Mouse (Mus musculus): Measurements from ENCODE around the gene Tas2r119.
"Not testable (repeated sequence)": the region's sequence is repeated elsewhere in the genome, so short reads cannot be mapped to it uniquely, and the experiment has no call there.

Tas2r119 gene

DNA sequence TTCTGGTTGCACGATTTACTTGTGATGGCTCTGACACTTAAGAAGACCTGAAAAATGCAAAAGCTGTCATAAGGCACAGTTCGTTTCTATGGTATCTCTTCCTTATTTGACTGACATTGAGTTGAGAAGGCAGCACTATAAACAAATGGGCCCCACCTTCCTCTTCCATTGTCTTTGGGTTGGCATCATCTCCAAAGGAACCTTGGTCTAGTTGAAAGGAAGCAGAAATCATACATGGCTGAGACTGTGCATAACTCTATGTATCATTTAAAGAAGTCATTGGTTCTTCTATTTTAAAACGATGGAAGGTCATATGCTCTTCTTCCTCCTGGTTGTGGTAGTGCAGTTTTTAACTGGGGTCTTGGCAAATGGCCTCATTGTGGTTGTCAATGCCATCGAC, at the start of gene Tas2r119:
Tas2r119 (plus strand) TSS at position 301 of the 400 bp plus-strand sequence.
- no peak for DNase-seq (ENCODE audit: low spot score)

DNA sequence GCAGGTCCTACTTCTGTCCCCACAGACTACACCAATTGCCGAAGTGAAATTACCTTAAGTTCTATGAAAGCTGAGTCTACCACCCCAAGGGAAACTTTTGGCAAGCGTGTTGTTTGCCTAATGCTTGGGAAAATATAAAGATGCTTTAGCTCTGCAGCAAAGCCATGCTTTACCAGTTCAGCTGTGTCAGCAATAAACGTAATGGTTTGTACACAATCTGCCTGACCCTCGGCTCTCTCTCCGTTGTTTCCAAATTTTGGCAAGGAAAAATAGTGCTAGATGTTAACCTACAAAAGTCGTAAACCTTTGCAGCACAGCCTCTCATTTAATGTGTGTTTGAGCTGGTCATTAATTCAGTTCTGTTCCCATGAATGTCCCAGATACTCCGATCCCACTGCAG, 44.8 kb upstream of the Tas2r119 start:
- DNase-seq (ENCODE audit: low spot score) = no peak

DNA sequence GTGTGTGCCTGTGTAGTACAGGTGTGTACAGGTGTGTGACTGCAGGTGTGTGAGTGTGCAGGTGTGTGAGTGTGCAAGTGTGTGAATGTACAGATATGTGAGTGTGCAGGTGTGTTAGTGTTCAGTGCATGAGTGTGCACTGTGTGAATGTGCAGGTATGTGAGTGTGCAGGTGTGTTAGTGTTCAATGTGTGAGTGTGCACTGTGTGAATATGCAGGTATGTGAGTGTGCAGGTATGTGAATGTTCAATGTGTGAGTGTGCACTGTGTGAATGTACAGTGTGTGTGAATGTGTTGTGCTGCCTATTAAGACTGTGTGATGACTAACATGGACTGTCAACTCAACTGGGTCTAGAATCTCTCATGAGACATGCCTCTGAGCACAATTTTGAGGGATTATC, 35.4 kb upstream of the Tas2r119 start:
- no peak for DNase-seq (ENCODE audit: low spot score)

GRCm38 (mm10) chr15:32144269-32144668, 32.8 kb upstream of the Tas2r119 start:
- no peak for DNase-seq (ENCODE audit: low spot score)

DNA sequence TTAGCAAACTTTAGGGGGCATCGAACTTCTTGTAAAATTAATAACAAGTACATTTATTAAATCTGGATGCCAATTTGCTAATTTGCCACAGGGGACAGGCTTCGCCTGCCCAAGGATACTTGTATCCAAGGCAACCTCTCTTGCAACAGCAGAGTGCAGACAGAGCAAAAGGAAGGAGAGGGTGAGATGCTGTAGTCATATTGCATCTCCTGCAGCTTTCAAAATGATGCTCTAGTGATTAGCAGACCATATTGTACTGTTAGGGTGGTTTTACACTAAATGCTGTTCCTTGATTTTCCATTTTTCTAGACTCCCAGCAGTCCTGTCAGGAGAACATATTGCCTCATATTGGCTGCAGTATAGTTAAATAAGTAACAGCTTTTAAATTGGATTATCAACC, 23.7 kb upstream of the Tas2r119 start:
- no peak for DNase-seq (ENCODE audit: low spot score)

DNA sequence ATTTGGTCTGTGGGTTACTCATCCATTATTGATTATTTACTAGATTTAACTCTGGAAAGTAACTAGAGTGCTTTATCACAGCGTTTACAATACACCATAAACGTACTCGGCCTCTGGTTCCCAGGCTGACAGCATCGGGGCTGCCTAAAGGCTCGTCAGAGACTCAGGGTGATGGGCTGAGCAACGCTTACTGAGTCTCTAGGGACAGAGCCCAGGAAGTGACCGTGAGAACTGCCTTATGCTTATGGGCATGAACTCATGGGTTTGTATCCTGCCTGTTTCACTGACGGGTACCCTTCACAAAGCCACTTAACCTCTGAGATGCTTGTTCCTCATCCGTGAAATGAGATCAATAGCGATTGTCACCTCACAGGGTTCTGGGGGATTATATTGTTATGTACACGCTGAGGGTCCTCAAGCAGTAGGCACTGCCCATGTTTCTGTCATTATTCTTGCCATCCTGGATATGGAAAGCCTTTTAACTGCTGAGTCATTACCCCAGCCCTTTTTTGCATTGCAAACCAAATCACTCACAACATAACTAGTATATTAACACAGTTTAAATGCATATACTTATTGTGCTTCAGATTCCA, 23.1 kb upstream of the Tas2r119 start:
- no peak for DNase-seq (ENCODE audit: low spot score)

- DNase-seq (ENCODE audit: low spot score) = no peak
Observed at GRCm38 (mm10) chr15:32156126-32156525, 21.0 kb upstream of the Tas2r119 start.

DNA sequence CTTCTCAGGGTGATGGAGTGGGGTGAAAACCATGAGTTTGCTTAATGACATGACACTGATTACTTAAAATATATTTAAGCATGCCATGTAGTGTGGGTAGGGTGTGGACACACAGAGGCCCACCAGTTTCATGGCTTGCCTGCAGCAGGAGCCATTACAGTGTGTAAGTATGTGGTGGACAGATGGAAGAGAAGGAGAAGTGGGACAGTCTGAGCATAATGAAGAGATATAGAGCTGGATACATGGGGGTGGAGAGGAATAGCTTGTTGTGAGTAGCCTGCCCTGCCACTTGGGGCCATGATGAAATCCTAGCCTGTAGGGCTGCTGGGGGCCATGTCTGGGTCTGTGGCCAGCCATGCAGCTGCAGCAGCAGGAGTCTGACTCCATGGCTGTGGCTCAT, 16.8 kb upstream of the Tas2r119 start:
- DNase-seq (ENCODE audit: low spot score) = no peak

GRCm38 (mm10) chr15:32171764-32172163, 5.3 kb upstream of the Tas2r119 start:
- no peak for DNase-seq (ENCODE audit: low spot score)

DNA sequence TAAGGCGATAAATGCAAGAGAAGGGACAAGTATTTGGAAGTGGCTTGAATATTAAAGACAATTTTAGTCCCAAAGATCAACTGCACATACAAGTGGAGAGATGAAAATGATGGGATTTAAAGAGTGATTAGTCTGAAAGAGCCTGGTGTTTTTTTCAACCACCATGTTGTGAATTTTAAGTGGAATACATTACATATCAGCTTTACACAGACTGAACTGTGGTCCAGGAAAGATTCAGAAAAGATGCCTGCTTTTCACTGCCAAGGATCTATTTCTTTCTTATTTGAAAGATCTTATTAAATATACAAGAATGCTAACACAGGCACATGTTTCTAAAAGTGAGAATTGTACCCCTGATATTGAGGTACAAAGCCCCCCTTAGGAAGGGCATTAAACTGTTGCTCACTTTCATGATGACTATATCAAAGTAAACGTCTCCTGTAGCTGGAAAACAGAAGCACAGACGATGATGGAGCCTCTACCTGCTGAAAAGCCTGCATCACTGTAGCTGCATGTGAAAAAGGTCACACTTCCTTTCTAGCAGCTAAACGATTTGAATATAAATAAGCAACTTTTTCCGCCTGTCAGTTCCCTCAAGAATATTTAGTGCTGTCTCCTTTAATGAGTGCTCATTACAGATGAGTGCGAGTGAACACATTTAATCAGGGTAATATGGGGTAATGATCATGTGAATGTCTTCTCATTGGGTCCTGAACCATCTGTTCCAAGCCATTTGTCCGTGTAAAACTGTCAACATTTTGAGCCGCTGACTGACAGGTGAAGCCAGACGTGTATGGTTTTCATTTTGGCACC, 4.7 kb upstream of the Tas2r119 start:
- DNase-seq (ENCODE audit: low spot score) = no peak

- no peak for DNase-seq (ENCODE audit: low spot score)
Observed at GRCm38 (mm10) chr15:32172988-32173329, 4.1 kb upstream of the Tas2r119 start.

- DNase-seq (ENCODE audit: low spot score) = no peak
Observed at GRCm38 (mm10) chr15:32180010-32180725, 3.1 kb downstream of the Tas2r119 start.

DNA sequence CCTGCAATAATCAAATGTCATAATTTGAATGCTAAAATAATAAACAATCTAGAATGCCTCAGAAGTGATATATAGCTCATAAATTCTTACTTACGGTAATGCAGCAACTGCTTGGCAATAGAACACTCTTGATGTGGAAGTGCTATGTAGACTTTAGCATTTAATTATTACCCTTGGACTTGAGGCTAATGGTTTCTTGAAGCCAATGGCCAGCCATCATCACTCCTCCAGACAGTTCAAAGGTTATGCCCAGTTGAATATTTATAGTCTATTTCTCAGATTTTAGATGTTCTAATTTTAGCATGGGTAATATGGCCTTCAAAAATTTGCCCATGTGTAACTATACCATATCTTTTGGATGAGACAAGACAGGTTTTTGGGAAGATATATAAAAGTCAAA, 4.9 kb downstream of the Tas2r119 start:
- no peak for DNase-seq (ENCODE audit: low spot score)

DNA sequence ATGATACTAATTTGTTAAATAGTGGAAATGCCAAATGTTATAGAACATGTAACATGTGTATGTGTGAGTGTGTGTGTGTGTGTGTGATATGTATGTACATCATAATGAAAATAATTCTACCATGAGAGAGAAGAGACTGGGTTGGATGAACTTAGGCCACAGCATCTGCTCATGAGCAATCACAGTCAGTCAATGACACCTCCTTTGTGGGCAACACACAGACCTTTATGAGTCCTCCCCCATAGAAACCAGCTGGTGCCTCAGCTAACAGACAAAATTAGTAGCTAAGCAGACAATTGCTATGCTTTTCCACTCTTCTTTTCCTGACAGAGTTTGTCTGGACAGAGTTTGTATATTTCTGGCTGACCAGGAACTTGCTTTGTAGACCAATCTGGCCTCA, 7.9 kb downstream of the Tas2r119 start:
- no peak for DNase-seq (ENCODE audit: low spot score)

DNA sequence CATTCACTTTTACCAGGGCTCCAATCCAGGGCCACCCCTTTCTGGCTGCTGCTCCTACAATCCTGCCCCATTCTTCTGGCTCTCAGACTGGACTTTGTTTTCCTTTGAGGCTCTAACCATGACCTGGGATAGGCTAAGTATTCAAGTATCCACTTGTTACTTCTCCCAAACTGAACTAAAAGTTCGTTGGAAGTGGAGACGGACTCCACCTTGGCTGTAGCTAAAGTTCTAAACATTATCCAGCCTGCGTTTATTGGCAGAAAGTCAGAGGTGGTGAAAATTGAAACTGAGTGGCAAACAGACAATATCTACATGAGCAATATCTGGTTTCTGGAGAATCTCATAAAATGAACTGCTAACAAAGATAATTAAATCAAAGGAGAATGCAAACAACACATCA, 12.8 kb downstream of the Tas2r119 start:
- DNase-seq (ENCODE audit: low spot score) = no peak

- no peak for DNase-seq (ENCODE audit: low spot score)
Observed at GRCm38 (mm10) chr15:32190436-32190835, 13.3 kb downstream of the Tas2r119 start.

- no peak for DNase-seq (ENCODE audit: low spot score)
Observed at GRCm38 (mm10) chr15:32192948-32193347, 15.9 kb downstream of the Tas2r119 start.

DNA sequence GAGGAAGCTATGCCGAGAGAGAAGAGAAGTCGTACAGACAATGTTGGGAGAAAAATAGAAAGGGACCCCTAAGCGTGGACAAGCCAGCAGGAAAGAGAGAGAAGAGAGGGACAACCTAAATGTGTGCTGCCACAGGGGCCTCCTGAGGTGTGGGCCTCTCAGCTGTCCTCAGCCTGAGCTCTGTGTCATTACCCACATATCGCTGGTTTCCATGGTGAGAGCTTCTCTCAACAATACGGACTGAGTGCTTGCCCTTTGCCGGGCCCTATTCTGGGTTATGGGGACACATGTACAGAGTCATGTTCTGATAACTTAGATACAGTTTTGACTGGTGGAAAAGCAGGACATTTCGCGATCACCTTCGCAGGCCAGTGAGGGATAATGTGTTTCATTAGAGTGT, 21.0 kb downstream of the Tas2r119 start:
- no peak for DNase-seq (ENCODE audit: low spot score)

DNA sequence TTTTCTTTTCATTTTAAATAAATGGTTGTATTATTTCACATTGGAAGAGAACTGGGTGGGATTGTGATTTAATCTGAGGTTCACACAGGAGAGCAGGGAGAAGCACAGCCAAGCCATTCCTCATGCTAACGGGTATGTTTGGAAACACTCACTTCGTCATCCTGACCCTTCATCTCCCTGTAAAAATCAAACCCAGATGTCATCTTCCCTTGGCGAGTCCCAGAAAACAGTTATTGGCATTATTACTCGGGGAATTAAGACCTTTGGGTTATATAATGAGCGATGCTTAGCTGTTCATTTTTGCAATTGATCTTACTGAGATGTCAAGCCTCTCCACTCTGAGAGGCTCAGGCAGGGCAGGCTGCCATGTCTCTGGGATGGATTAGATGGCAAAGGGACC, 21.5 kb downstream of the Tas2r119 start:
- no peak for DNase-seq (ENCODE audit: low spot score)

DNA sequence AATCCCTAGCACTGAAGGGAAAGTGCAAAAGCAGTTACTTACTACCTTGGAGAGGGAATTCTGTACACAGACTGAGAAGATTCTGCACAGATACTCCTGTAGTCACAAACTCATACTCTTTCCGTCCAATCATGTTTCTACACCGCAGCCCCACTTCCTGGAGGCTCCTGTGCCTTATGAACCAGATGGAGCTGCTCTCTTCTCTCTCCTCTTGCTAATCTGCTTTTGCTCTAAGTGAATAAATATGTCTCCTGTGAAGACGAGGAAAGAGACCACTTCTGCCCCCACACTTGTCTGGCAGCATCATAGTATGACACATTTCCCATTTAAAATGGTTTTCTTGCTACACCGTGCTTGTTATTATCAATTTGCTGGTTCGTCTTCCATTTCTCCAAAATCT, 26.2 kb downstream of the Tas2r119 start:
- DNase-seq (ENCODE audit: low spot score) = no peak

- no peak for DNase-seq (ENCODE audit: low spot score)
Observed at GRCm38 (mm10) chr15:32204908-32205307, 27.8 kb downstream of the Tas2r119 start.

DNA sequence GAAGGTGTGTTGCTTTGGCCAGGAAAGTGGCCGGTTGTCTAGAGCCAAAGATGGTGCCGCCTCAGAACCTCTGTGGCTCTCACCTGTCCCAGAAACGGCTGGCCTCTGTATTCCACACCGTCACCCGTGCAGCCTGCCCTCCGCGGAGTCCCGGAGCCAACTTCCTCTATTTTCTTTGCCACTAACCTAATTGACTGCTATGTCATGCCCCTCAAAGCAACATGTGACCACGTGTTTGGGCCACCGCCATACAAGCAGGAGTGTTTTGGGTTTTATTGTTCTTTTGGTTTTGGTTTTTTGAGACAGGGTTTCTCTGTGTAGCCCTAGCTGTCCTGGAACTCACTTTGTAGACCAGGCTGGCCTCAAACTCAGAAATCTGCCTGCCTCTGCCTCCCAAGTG, 37.6 kb downstream of the Tas2r119 start:
- not testable (repeated sequence) for DNase-seq (ENCODE audit: low spot score)

DNA sequence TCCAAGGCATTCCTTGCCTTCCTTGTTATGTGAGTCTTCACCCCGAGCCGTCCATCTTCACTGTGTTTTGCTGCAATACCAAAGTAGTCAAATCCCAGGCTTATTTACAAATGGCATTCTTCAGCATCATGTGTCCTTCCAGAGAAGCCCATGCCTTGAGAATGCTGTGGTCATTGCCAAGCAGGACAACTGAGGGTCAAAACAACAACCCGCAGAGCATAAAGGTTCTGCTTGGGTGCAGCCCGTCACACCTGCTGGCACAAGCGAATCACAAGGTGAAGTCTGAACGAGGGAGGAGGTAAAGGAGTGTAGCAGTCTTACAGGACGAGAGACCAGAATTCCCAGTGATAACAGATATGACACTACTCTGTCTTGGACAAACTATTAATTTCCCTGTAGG, 45.9 kb downstream of the Tas2r119 start:
- DNase-seq (ENCODE audit: low spot score) = no peak
